In genomic region chr6:85250811-85251241, GRCm38 (mm10) we compare ENCODE assay signal across 11 mouse cellular contexts.
DNase-seq lines count a peak whose midpoint lies in the region; ATAC-seq and TF ChIP-seq lines count a peak whose summit lies in the region.
"Had no signal": no experiment of that assay in that cellular context is flagged by ENCODE, and none has a peak within 500 bp of the region (broad histone marks: within the 10 kb centered on the region; RNA-seq: fewer than 3 reads in every experiment).

No protein-coding gene starts in this region.

- H3K9me3 ChIP-seq in forebrain, embryonic 10.5 days = no peaks in the 10 kb centered on the region
- no peaks in the 10 kb centered on the region for H3K9me3 ChIP-seq in forebrain, embryonic 14.5 days (replicated peaks; ENCODE audit: control insufficient read depth, low read length)
- no peaks in the 10 kb centered on the region for H3K9me3 ChIP-seq in hindbrain, embryonic 10.5 days
- H3K9me3 ChIP-seq in liver, embryonic 12.5 days (replicated peaks) = no peaks in the 10 kb centered on the region

- no peak for TF ChIP-seq CTCF in cerebellum, adult 2 months (IDR thresholded peaks at IDR 0.05; ENCODE audit: borderline replicate concordance, insufficient read depth, low read depth, low read length)

- 0 out of 2 replicates have a peak, but pooled peaks cover 6% of the 10 kb centered on the region for H3K27me3 ChIP-seq in forebrain, embryonic 10.5 days (ENCODE audit: poor library complexity, severe bottlenecking)
- no peaks in the 10 kb centered on the region for H3K27me3 ChIP-seq in forebrain, embryonic 14.5 days (replicated peaks; ENCODE audit: control insufficient read depth, insufficient read depth, low read length)
- no peaks in the 10 kb centered on the region for H3K27me3 ChIP-seq in cerebellum, adult 2 months (ENCODE audit: control insufficient read depth, insufficient read depth, low read length)
- no peaks in the 10 kb centered on the region for H3K27me3 ChIP-seq in hindbrain, embryonic 10.5 days (ENCODE audit: insufficient read depth, poor library complexity, severe bottlenecking)
- no peaks in the 10 kb centered on the region for H3K27me3 ChIP-seq in liver, embryonic 12.5 days (replicated peaks)
- H3K27me3 ChIP-seq: Patski had no signal

- H3K36me3 ChIP-seq in forebrain, embryonic 10.5 days (replicated peaks) = 0 out of 2 replicates have a peak, but pooled peaks cover 4% of the 10 kb centered on the region
- no peaks in the 10 kb centered on the region for H3K36me3 ChIP-seq in forebrain, embryonic 14.5 days (ENCODE audit: control insufficient read depth, insufficient read depth, low read length)
- H3K36me3 ChIP-seq in hindbrain, embryonic 10.5 days = no peaks in the 10 kb centered on the region
- H3K36me3 ChIP-seq in liver, embryonic 12.5 days = no peaks in the 10 kb centered on the region

- intact Hi-C loops in heart, postnatal 25 days (cut with DNase I) = no loop called here

- H3K4me2 ChIP-seq in forebrain, embryonic 14.5 days (ENCODE audit: low read length) = no peak overlapping the region
- H3K4me2 ChIP-seq in liver, embryonic 12.5 days = no peak overlapping the region

- H3K4me3 ChIP-seq in forebrain, embryonic 10.5 days = no peak overlapping the region
- H3K4me3 ChIP-seq in forebrain, embryonic 14.5 days (ENCODE audit: low read depth, low read length) = no peak overlapping the region
- no peak overlapping the region for H3K4me3 ChIP-seq in cerebellum, adult 2 months (replicated peaks; ENCODE audit: insufficient read depth, low read depth, low read length)
- H3K4me3 ChIP-seq in hindbrain, embryonic 10.5 days = no peak overlapping the region
- H3K4me3 ChIP-seq in liver, embryonic 12.5 days = no peak overlapping the region

- H3K27ac ChIP-seq in forebrain, embryonic 10.5 days = peak overlapping the region; percentile 35; the same call in 1 of the 2 replicates
- H3K27ac ChIP-seq in forebrain, embryonic 14.5 days (ENCODE audit: low read depth, low read length) = no peak overlapping the region
- no peak overlapping the region for H3K27ac ChIP-seq in cerebellum, adult 2 months (ENCODE audit: insufficient read depth, low read length)
- H3K27ac ChIP-seq in hindbrain, embryonic 10.5 days = no peak overlapping the region
- H3K27ac ChIP-seq in liver, embryonic 12.5 days = no peak overlapping the region
- H3K27ac ChIP-seq: stomach, postnatal 0 days had no signal

- DNase-seq in forebrain, embryonic 10.5 days (ENCODE audit: extremely low spot score, low spot score) = no peak
- no peak for DNase-seq in forebrain, embryonic 14.5 days (ENCODE audit: low spot score)
- DNase-seq in ES-CJ7 (ENCODE audit: low read depth, low spot score) = peak; percentile 74
- peak; percentile 40 to 56 for DNase-seq in cerebellum, adult 2 months
- DNase-seq in heart, postnatal 25 days (ENCODE audit: low spot score) = peak; percentile 13
- DNase-seq in hindbrain, embryonic 10.5 days (ENCODE audit: low spot score) = no peak
- DNase-seq in ovary, adult 18-20 months (ENCODE audit: low spot score) = no peak
- DNase-seq: B cell, adult 2 months had no signal

- ATAC-seq in forebrain, embryonic 14.5 days = no peak
- no peak for ATAC-seq in liver, embryonic 12.5 days
- ATAC-seq: Patski had no signal

- H3K4me1 ChIP-seq in forebrain, embryonic 10.5 days = peaks cover 55% of the 10 kb centered on the region
- peaks cover 4% of the 10 kb centered on the region; the same call in 1 of the 2 replicates for H3K4me1 ChIP-seq in forebrain, embryonic 14.5 days (ENCODE audit: control insufficient read depth, insufficient read depth, low read length)
- 0 out of 2 replicates have a peak, but pooled peaks cover 3% of the 10 kb centered on the region for H3K4me1 ChIP-seq in cerebellum, adult 2 months (ENCODE audit: control insufficient read depth, insufficient read depth, low read length)
- peaks cover 12% of the 10 kb centered on the region for H3K4me1 ChIP-seq in hindbrain, embryonic 10.5 days (replicated peaks)
- H3K4me1 ChIP-seq in liver, embryonic 12.5 days = peaks cover 7% of the 10 kb centered on the region

- WGBS in forebrain, embryonic 10.5 days = 39% methylated on average over 6 of the region's 6 CpGs
- 39% methylated on average over 6 of the region's 6 CpGs for WGBS in forebrain, embryonic 14.5 days
- WGBS in cerebellum, adult 2 months = 15% methylated on average over 6 of the region's 6 CpGs
- WGBS in hindbrain, embryonic 10.5 days = 30% methylated on average over 6 of the region's 6 CpGs
- WGBS in liver, embryonic 12.5 days (ENCODE audit: insufficient replicate concordance) = 56% methylated on average over 6 of the region's 6 CpGs

- no peak overlapping the region for H3K9ac ChIP-seq in forebrain, embryonic 14.5 days (ENCODE audit: low read length)
- H3K9ac ChIP-seq in liver, embryonic 12.5 days = no peak overlapping the region

- no peak for TF ChIP-seq POLR2A in cerebellum, adult 2 months (IDR thresholded peaks at IDR 0.05; ENCODE audit: borderline replicate concordance, insufficient read depth, low read length)

Comparison
In these comparisons a context has a peak if more than half of its experiments do, and no peak if none do; other contexts are left out.
1. DNase-seq: peak in ES-CJ7 (single experiment), cerebellum, adult 2 months (2 of 2) and heart, postnatal 25 days (single experiment); none in forebrain, embryonic 10.5 days (single experiment), forebrain, embryonic 14.5 days (single experiment), hindbrain, embryonic 10.5 days (single experiment) and ovary, adult 18-20 months (single experiment).